16 mouse cellular contexts compared by ENCODE assay signal in the genomic region with DNA sequence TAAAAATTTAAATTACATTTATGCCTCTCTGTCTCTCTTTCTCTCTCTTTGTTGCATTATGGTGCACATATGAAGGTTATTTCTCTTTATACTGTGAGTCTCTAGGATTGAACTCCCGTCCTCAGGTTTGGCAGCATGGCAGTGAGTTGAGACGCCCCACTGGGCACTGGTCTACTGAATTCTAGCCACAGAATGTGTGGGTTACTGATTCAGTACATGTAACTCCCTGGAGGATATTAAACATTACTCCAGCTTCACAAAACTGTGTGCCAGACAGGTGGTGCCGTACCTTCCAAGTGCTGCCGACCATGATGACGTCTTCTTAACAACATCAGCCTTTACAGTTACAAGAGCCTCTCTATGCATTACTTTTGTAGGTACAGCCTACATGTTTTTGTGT.
"Had no signal": no experiment of that assay in that cellular context is flagged by ENCODE, and none has a peak within 500 bp of the region (broad histone marks: within the 10 kb centered on the region; RNA-seq: fewer than 3 reads in every experiment).

No protein-coding gene starts in this region.

- H3K27me3 ChIP-seq: neural tube, embryonic 12.5 days; neural tube, embryonic 13.5 days; neural tube, embryonic 15.5 days; stomach, embryonic 15.5 days had no signal

- H3K4me1 ChIP-seq: neural tube, embryonic 12.5 days; neural tube, embryonic 13.5 days; neural tube, embryonic 15.5 days; stomach, embryonic 15.5 days had no signal

- H3K36me3 ChIP-seq: neural tube, embryonic 12.5 days; neural tube, embryonic 13.5 days; neural tube, embryonic 15.5 days; stomach, embryonic 15.5 days had no signal

- DNase-seq: retina, postnatal 1 day; right cerebral cortex, adult 18-20 months; right cerebral cortex, postnatal 14 days; right cerebral cortex, postnatal 25 days; right cerebral cortex, postnatal 4 days; spleen, adult 18-20 months; thymus, adult 18-20 months; thymus, adult 2 months; thymus, postnatal 14 days; thymus, postnatal 25 days; thymus, postnatal 36 days; thymus, postnatal 4 days had no signal

- H3K27ac ChIP-seq: neural tube, embryonic 12.5 days; neural tube, embryonic 13.5 days; neural tube, embryonic 15.5 days; stomach, embryonic 15.5 days had no signal

- H3K4me3 ChIP-seq: neural tube, embryonic 12.5 days; neural tube, embryonic 13.5 days; neural tube, embryonic 15.5 days; stomach, embryonic 15.5 days had no signal
